In the genomic region with DNA sequence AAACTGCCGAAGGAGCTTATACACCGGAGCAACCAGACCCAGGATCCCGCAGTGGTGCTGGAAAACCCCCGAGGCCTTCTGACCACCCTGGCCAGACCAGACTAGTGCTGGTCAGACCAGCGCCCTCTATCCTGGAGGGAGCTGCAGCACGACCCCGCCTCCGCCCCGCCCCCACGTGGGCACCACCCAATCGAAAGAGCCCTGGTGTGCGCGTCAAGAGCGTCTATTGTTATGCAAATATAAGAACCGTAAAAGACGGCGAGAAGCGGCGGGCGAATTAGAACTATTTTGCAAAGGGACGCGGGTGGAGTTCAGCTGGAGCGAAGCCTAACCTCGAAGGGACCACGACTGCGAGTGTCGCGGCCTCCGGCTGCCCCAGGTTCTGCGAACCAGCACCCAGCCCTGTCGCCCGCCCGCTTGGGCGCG, we compare ENCODE assay signal across 8 mouse cellular contexts. TPM values are rescaled to one million over a fixed set of nuclear protein-coding genes. Genes with fewer than 3 reads are reported as not detected.
A peak's percentile ranks its signal among the peaks of the same experiment; 100 is the strongest.
DNase-seq lines count a peak whose midpoint lies in the region; ATAC-seq and TF ChIP-seq lines count a peak whose summit lies in the region.

Nrarp (plus strand) TSS at position 281 of the 426 bp plus-strand sequence.

- peak within 1 kb of the TSS; percentile 88 for H3K27ac ChIP-seq in hindbrain, postnatal 0 days
- peak within 1 kb of the TSS; percentile 76 for H3K27ac ChIP-seq in left cerebral cortex, adult 2 months

- peak within 1 kb of the TSS; percentile 69 for H3K4me2 ChIP-seq in hindbrain, postnatal 0 days (ENCODE audit: low read depth, low read length)

- no peaks in the 10 kb centered on the region for H3K27me3 ChIP-seq in hindbrain, postnatal 0 days (ENCODE audit: insufficient read depth, low read length)

- H3K36me3 ChIP-seq in hindbrain, postnatal 0 days (ENCODE audit: insufficient read depth, low read length), result no peaks in the 10 kb centered on the region

- WGBS in hindbrain, postnatal 0 days, result under 1% methylated on average over 35 of the region's 35 CpGs

- peak within 1 kb of the TSS; percentile 65 for H3K9ac ChIP-seq in hindbrain, postnatal 0 days (replicated peaks; ENCODE audit: low read length)

- H3K4me1 ChIP-seq in hindbrain, postnatal 0 days (ENCODE audit: insufficient read depth, low read length), result peaks cover 19% of the 10 kb centered on the region

- ATAC-seq in common myeloid progenitor, adult 5-6 weeks (replicated peaks; ENCODE audit: low read depth, poor library complexity, severe bottlenecking), result peak; percentile 86
- peak; percentile 92 for ATAC-seq in hindbrain, postnatal 0 days
- peak; percentile 88 for ATAC-seq in megakaryocyte, adult 5-6 weeks (ENCODE audit: poor library complexity, severe bottlenecking)

- intact Hi-C loops in left cerebral cortex, adult 2 months (cut with DNase I), result no loop called here

- TF ChIP-seq CTCF in hindbrain, postnatal 0 days (IDR thresholded peaks at IDR 0.05; ENCODE audit: low read depth), result peak; percentile 72
- TF ChIP-seq CTCF in left cerebral cortex, adult 2 months (IDR thresholded peaks at IDR 0.05), result peak; percentile 49

- no peaks in the 10 kb centered on the region for H3K9me3 ChIP-seq in hindbrain, postnatal 0 days (ENCODE audit: low read length)

- H3K4me3 ChIP-seq in hindbrain, postnatal 0 days (ENCODE audit: low read length), result peak within 1 kb of the TSS; percentile 72
- H3K4me3 ChIP-seq in left cerebral cortex, adult 2 months, result peak within 1 kb of the TSS; percentile 54

- DNase-seq in WW6 (ENCODE audit: low read depth, low spot score), result peak; percentile 83
- peak; percentile 81 to 82 for DNase-seq in gastrocnemius, adult 8-10 months (ENCODE audit: low spot score in 2 of 2)
- peak; percentile 96 for DNase-seq in hindbrain, postnatal 0 days (ENCODE audit: low spot score)
- DNase-seq in left cerebral cortex, adult 2 months (ENCODE audit: extremely low spot score in 1 of 2, low spot score in 2 of 2), result peak; percentile 89 to 93
- DNase-seq in right cerebral cortex, adult 18-20 months, result peak; percentile 93
- DNase-seq in urinary bladder, postnatal 10 days (ENCODE audit: low spot score), result peak; percentile 77

RNA-seq across cellular contexts. Expression of gene Nrarp, which starts in this region (rescaled TPM):
- total RNA-seq in common myeloid progenitor, adult 5-6 weeks (2017), result 0.39 and 2.2 TPM in 2 replicates
- 1 to 10 TPM; 3.0 to 7.1 (median 5.9) TPM for total RNA-seq in gastrocnemius, adult 8-10 months (2022)
- total RNA-seq in hindbrain, postnatal 0 days (2014; rRNA removed), result 50.8 and 58.0 TPM in 2 replicates
- polyA plus RNA-seq in hindbrain, postnatal 0 days (2015; fragmentation: Nextera tagmentation; extraction: Ambion mirVana), result 14.2 and 14.7 TPM in 2 replicates
- total RNA-seq in left cerebral cortex, adult 2 months (2021), result 10 to 100 TPM; 20.2 to 21.7 TPM
- 1.1 TPM in 1 of 2 replicates, not detected in the other for total RNA-seq in megakaryocyte, adult 5-6 weeks (2015)
- 0.22 and 0.28 TPM in 2 replicates for total RNA-seq in megakaryocyte, adult 5-6 weeks (2017)

Comparison
In these comparisons a context has a peak if more than half of its experiments do, and no peak if none do; other contexts are left out.
1. Peak in every context shown above with its lines: DNase-seq, ATAC-seq, H3K4me3 ChIP-seq and H3K27ac ChIP-seq.